Mouse (Mus musculus) c-Kit-positive CD71-positive TER-119-positive erythroid progenitor cells, embryonic 14.5 days (primary cell): ENCODE measurements around the gene Tdrd7.
A peak's percentile ranks its signal among the peaks of the same experiment; 100 is the strongest.

Experiments
- DNase-seq: peaks from one replicate; pipeline ENCODE4 v3.0.0-alpha.2; 2013; ENCODE audit warnings: low spot score

Tdrd7 gene

GRCm38 (mm10) chr4:45972951-45973350, 7.8 kb downstream of the Tdrd7 start:
- DNase-seq: no peak

- no peak for DNase-seq
Observed at GRCm38 (mm10) chr4:45976931-45977667, 12.0 kb downstream of the Tdrd7 start.

GRCm38 (mm10) chr4:45979916-45980315, 14.8 kb downstream of the Tdrd7 start:
- DNase-seq: no peak

- no peak for DNase-seq
Observed at GRCm38 (mm10) chr4:45981054-45981453, 15.9 kb downstream of the Tdrd7 start.

- no peak for DNase-seq
Observed at GRCm38 (mm10) chr4:45990427-45991135, 25.4 kb downstream of the Tdrd7 start.

GRCm38 (mm10) chr4:45998536-45998935, 33.4 kb downstream of the Tdrd7 start:
- DNase-seq: no peak

- no peak for DNase-seq
Observed at GRCm38 (mm10) chr4:46008142-46008793, 43.1 kb downstream of the Tdrd7 start.

GRCm38 (mm10) chr4:46011698-46012097, 46.6 kb downstream of the Tdrd7 start:
- no peak for DNase-seq

- DNase-seq: no peak
Observed at GRCm38 (mm10) chr4:46015605-46016004, 50.5 kb downstream of the Tdrd7 start.

- DNase-seq: peak; percentile 28
Observed at GRCm38 (mm10) chr4:46023021-46023481, 57.9 kb downstream of the Tdrd7 start.

- DNase-seq: no peak
Observed at GRCm38 (mm10) chr4:46025893-46026292, 60.8 kb downstream of the Tdrd7 start.

GRCm38 (mm10) chr4:46028224-46028623, 63.1 kb downstream of the Tdrd7 start:
- no peak for DNase-seq

- no peak for DNase-seq
Observed at GRCm38 (mm10) chr4:46028781-46029180, 63.6 kb downstream of the Tdrd7 start.

GRCm38 (mm10) chr4:46029552-46029951, 64.4 kb downstream of the Tdrd7 start:
- DNase-seq: no peak

- DNase-seq: no peak
Observed at GRCm38 (mm10) chr4:46032448-46032847, 67.3 kb downstream of the Tdrd7 start.

GRCm38 (mm10) chr4:46033197-46033596, 68.1 kb downstream of the Tdrd7 start:
- no peak for DNase-seq

GRCm38 (mm10) chr4:46038591-46038891, 73.4 kb downstream of the Tdrd7 start:
- DNase-seq: no peak

GRCm38 (mm10) chr4:46038892-46039751, 74.0 kb downstream of the Tdrd7 start, which contains the start of gene Tmod1:
Gene Tmod1 (plus strand): TSS chr4:46038935.
- DNase-seq: peak; percentile 66

GRCm38 (mm10) chr4:46039899-46040298, 74.8 kb downstream of the Tdrd7 start:
- no peak for DNase-seq

- peak; percentile 95 for DNase-seq
Observed at GRCm38 (mm10) chr4:46040594-46041192, 75.6 kb downstream of the Tdrd7 start.

GRCm38 (mm10) chr4:46041761-46042504, 76.8 kb downstream of the Tdrd7 start:
- peak; percentile 54 for DNase-seq
